21 mouse cellular contexts compared by ENCODE assay signal in the genomic region with DNA sequence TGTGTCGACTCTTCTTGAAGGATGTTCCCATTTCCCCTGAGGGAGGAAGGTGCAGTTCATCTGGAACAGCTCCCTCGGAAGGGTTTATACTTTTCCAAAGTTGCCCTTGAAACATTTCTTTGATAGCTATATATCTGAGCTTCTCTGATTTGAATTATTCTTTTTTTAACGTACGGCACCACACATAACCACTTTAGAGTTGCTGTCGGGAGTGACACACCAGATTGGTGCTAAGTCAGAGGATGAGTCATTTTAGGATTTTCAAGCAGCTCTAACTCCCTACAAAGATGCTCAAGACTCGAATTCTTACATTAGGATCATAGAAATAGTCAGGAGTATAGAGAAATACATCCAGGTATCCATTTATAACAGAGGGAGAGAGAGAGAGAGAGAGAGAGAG.
DNase-seq lines count a peak whose midpoint lies in the region; ATAC-seq and TF ChIP-seq lines count a peak whose summit lies in the region.
"Had no signal": no experiment of that assay in that cellular context is flagged by ENCODE, and none has a peak within 500 bp of the region (broad histone marks: within the 10 kb centered on the region; RNA-seq: fewer than 3 reads in every experiment).

No protein-coding gene starts in this region.

- H3K36me3 ChIP-seq in thymus, adult 2 months (ENCODE audit: control insufficient read depth, insufficient read depth, low read length), result no peaks in the 10 kb centered on the region
- H3K36me3 ChIP-seq: G1E had no signal

- TF ChIP-seq CTCF in thymus, adult 2 months (IDR thresholded peaks at IDR 0.05; ENCODE audit: borderline replicate concordance, control insufficient read depth, extremely low read depth, insufficient read depth, low read length, poor library complexity), result no peak

- peak; percentile 88 for ATAC-seq in frontal cortex, adult (ENCODE audit: low TSS enrichment)
- ATAC-seq: activated CD4-positive, CD25-positive, alpha-beta regulatory T cell, adult 4 months; CD4-positive, CD25-positive, alpha-beta regulatory T cell, adult 4 months; Patski had no signal

- 83% methylated on average over 6 of the region's 6 CpGs for WGBS in thymus, adult 2 months

- no peak overlapping the region for H3K27ac ChIP-seq in thymus, adult 2 months (ENCODE audit: control insufficient read depth, insufficient read depth, low read length)

- TF ChIP-seq POLR2A in thymus, adult 2 months (IDR thresholded peaks at IDR 0.05; ENCODE audit: control insufficient read depth, extremely low read depth, insufficient read depth, low read length, poor library complexity), result no peak

- no peaks in the 10 kb centered on the region for H3K4me1 ChIP-seq in thymus, adult 2 months (replicated peaks; ENCODE audit: control insufficient read depth, insufficient read depth, low read length)

- H3K4me3 ChIP-seq in thymus, adult 2 months (ENCODE audit: control insufficient read depth, insufficient read depth, low read length), result no peak overlapping the region

- no peaks in the 10 kb centered on the region for H3K27me3 ChIP-seq in thymus, adult 2 months (ENCODE audit: control insufficient read depth, insufficient read depth, low read length)
- H3K27me3 ChIP-seq: CH12.LX, Patski had no signal

- DNase-seq in frontal cortex, postnatal 14 days (ENCODE audit: low spot score in 2 of 2), result no peak
- peak; percentile 25 for DNase-seq in right cerebral cortex, adult 18-20 months
- no peak for DNase-seq in right cerebral cortex, postnatal 14 days
- DNase-seq in brain, adult 2 months (ENCODE audit: low read depth, low spot score), result peak; percentile 79
- peak; percentile 65 for DNase-seq in telencephalon, adult 2 months (ENCODE audit: low read depth, low spot score)
- no peak for DNase-seq in c-Kit-positive CD71-positive TER-119-positive erythroid progenitor cells, embryonic 14.5 days (ENCODE audit: low spot score)
- DNase-seq in thymus, adult 2 months, result no peak
- DNase-seq: adrenal gland, adult 2 months; adrenal gland, adult 8-10 months; adrenal gland, postnatal 10 days; adrenal gland, postnatal 14 days; adrenal gland, postnatal 25 days; adrenal gland, postnatal 36 days; B cell, adult 2 months; cerebellum, adult 11 months had no signal

Comparison
In these comparisons a context has a peak if more than half of its experiments do, and no peak if none do; other contexts are left out.
1. DNase-seq: peak in right cerebral cortex, adult 18-20 months (single experiment), brain, adult 2 months (single experiment) and telencephalon, adult 2 months (single experiment); none in frontal cortex, postnatal 14 days (0 of 2), right cerebral cortex, postnatal 14 days (single experiment), c-Kit-positive CD71-positive TER-119-positive erythroid progenitor cells, embryonic 14.5 days (single experiment) and thymus, adult 2 months (single experiment).